Mouse (Mus musculus) mouse embryonic stem cell (cell line): ENCODE data around the gene Flrt1.

Source experiments
- in situ Hi-C, 2 experiments: fragments of 300-500 bp; cut with MboI; formaldehyde crosslinking; loops; 1 replicate in 1 of 2; 3 replicates in 1 of 2; pipeline ENCODE4 v1.14.3; 2019 to 2020; ENCODE audit warnings: low sequenced_read_pairs in 2 of 2, low pct_unique_long_range_greater_than_20kb in 1 of 2, mixed read lengths in 1 of 2; ENCODE audit not compliant: unreplicated experiment in 1 of 2

Flrt1 gene

GRCm38 (mm10) chr19:7105544-7105943, at the start of gene Flrt1:
TSS of gene Flrt1 (minus strand) at chr19:7105729.
- in situ Hi-C loops, result no loop called here

GRCm38 (mm10) chr19:7155196-7155595, 49.7 kb upstream of the Flrt1 start:
- in situ Hi-C loops, result no loop called here

DNA sequence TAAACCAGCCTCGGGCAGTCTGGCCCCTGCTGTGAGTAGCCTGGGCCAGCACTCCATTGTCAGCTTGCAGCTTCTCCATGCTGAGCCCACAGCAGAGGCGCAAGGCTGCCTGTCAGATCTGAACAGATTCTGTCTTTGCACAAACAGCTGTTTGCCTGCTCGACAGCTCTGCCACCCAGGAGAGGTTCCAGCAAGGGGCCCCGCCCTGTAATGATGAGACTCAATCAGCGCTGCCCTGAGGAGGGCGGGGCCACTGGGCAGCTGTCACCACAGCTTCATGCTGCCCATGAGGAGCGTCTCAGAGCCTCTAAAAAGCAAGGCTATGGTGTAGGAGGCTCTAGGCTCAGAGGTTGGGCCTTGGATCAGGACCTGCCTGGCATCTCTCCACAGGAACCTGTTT, 47.7 kb upstream of the Flrt1 start:
- in situ Hi-C loops, result no loop called here

DNA sequence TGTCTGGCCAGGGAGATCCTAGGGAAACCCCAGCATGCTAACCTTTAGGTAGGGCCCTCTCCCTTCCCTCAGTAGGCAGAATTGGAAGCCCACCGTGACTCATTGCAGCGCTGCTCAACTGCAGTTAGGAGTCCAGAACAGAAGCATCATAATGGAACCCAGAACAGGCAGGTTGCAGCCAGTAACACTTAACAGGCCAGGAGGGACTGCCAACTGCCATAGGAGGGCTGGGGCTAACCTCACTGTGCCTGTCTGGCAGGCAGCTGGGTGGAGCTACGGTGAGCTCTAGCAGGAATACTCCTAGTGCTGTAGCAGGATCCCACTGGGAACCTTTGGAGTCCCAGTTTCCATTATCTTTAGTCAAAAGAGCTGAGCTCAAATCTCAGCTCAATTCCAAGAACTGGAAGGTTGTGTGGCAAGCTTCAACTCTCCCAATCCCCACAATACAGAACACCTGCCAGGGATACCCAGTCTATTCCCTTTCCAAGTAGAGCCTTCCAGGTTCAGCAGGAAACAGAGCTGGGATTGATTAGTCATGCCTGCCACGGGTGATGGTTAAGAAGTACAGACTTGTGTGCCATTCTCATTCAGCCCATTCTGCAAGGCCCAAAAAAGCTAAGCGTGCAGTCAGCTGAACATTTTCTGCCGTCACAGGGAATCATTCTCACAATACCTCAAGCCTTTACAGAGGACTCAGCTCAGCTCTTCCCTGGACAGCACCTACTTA, 46.6 kb upstream of the Flrt1 start:
- in situ Hi-C loops, result no loop called here

DNA sequence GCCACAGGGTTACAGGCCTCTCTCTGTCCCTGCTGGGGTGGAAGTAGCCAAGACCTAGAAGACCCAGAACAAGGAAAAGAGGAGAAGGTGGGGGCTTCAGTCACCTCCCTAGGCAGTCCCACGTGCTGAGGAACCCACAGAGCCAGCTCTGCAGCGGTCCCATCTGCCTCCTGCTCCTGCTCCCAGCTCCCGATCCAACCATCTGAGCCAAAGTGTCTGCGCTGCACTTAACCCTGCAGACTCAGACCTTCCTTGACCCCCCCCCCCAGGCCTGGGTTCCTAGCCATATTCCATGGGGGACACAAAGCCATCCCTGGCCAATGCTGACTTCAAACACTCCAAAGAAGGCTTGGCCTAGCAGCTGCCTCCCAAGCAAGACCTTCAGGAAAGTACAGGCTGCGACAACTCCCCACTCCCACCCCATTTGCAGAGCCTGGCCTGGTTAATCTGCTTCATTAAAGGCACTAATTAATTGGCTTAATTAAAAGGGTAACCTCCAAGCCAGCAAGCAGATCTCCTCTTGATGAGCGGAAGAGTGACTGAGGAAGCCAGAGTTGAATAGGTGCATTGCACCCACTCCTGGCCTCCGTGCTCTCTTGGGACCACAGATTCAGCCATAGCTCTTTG, 45.9 kb upstream of the Flrt1 start:
- in situ Hi-C loops, result no loop called here

- in situ Hi-C loops, result no loop called here
Measured at GRCm38 (mm10) chr19:7149158-7149685, 43.7 kb upstream of the Flrt1 start.

- in situ Hi-C loops, result no loop called here
Measured at GRCm38 (mm10) chr19:7148541-7149085, 43.1 kb upstream of the Flrt1 start.

GRCm38 (mm10) chr19:7148096-7148495, 42.6 kb upstream of the Flrt1 start:
- in situ Hi-C loops, result no loop called here

GRCm38 (mm10) chr19:7146376-7146775, 40.8 kb upstream of the Flrt1 start:
- in situ Hi-C loops, result no loop called here

DNA sequence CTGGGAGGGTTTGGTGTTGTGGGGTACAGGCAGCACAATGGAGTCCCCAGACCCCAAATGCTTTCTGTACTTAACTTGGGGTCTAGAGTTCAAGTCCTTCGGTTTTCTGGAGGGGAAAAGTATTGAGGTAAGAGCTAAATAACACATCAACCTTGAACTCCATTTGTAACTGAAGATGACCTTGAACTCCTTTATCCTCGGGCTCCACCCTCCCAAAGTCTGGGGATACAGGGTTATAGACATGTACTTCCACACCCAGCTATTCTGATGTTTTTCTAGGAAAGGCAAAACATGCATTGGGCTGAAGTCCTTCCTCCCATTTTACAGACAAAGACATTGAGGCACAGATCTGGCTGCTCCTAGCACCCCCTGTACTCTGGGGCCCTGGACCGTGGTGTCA, 38.9 kb upstream of the Flrt1 start:
- in situ Hi-C loops, result no loop called here

GRCm38 (mm10) chr19:7143854-7144253, 38.3 kb upstream of the Flrt1 start:
- in situ Hi-C loops, result no loop called here

- in situ Hi-C loops, result no loop called here
Measured at GRCm38 (mm10) chr19:7142207-7142915, 36.8 kb upstream of the Flrt1 start.

- in situ Hi-C loops, result no loop called here
Measured at GRCm38 (mm10) chr19:7140856-7141421, 35.4 kb upstream of the Flrt1 start.

- in situ Hi-C loops, result no loop called here
Measured at GRCm38 (mm10) chr19:7140373-7140772, 34.8 kb upstream of the Flrt1 start.

DNA sequence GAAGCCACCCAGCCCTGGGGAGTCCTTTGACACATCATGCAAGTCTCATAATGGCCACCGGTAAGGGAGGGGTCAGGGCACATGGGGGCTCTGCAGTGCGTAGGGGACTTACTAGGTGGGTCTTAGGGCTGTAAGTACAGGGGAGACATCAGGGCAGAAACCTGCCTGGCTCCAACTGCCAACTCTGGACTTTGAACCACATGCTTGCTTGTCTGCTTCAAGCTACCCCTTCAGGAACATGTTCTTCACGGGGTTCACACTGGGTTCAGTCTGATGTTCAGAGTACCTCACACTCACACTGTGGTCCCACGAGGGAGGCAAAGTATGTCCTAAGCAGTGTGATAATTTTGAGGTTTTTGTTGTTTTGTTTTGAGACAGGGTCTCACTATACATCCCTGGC, 33.8 kb upstream of the Flrt1 start:
- in situ Hi-C loops, result no loop called here

DNA sequence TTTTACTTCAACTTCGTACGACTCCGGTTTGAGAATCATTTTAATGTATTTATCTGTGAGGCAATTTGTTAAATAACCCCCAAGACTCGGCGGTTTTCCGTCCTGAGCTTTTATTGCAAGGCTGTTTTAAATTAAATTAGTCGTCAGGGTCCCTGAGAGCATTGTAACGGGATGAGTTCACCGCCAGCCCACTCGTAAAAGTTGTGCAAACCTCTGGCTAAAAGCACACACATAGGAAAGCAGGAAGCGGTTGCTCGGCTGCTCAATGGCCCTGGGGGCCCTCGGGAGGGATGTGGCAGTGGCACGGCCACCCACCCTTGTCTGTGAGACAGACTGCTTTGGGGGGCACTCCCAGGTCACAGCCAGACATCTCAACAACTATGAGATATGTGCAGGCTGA, 32.8 kb upstream of the Flrt1 start:
- in situ Hi-C loops, result no loop called here

- in situ Hi-C loops, result no loop called here
Measured at GRCm38 (mm10) chr19:7136714-7137498, 31.4 kb upstream of the Flrt1 start.

GRCm38 (mm10) chr19:7136016-7136415, 30.5 kb upstream of the Flrt1 start:
- in situ Hi-C loops, result no loop called here
